Mouse (Mus musculus): ENCODE results near the gene Lypd6b. TPM values are rescaled to one million over a fixed set of nuclear protein-coding genes. Genes with fewer than 3 reads are reported as not detected.
A peak's percentile ranks its signal among the peaks of the same experiment; 100 is the strongest.

Lypd6b gene
- polyA plus RNA-seq, 1 experiment from 2014 or later: 3.9 TPM

DNA sequence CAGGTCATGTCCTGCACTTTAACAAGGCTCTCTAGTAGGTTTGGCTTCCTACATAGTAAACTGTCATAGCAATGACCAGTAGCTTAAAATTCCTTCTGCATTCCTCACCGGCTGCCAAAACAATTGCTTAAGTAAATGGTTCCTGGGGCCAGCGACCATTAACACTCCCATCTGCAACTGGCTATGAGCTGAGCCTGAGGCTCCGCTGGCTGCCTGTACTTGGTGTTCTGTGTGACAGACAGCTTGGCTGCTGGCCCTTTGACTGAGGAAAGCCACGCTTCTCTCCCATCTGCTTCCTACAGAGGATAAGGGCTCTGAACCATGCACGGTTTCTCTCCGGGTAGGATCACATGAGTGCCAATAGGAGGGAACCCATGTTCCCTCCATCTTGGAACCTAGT is 53.1 kb downstream of the Lypd6b start:
- no peaks in the 10 kb centered on the region for H3K27me3 ChIP-seq (replicated peaks; ENCODE audit: low read depth, poor library complexity, severe bottlenecking)
- no peak overlapping the region; the same call in 1 of the 2 replicates for H3K27ac ChIP-seq (replicated peaks)
- DNase-seq (ENCODE audit: low spot score): peak; percentile 55
- 48% methylated on average over 6 of the region's 6 CpGs for WGBS
- H3K36me3 ChIP-seq (replicated peaks): no peaks in the 10 kb centered on the region
- no peaks in the 10 kb centered on the region for H3K9me3 ChIP-seq
- H3K4me3 ChIP-seq: no peak overlapping the region
- peaks cover 36% of the 10 kb centered on the region for H3K4me1 ChIP-seq

GRCm38 (mm10) chr2:49841089-49841488 is 53.6 kb downstream of the Lypd6b start:
- DNase-seq (ENCODE audit: low spot score): no peak
- H3K9me3 ChIP-seq: no peaks in the 10 kb centered on the region
- peaks cover 37% of the 10 kb centered on the region for H3K4me1 ChIP-seq
- H3K27ac ChIP-seq (replicated peaks): no peak overlapping the region
- 93% methylated on average over 5 of the region's 5 CpGs for WGBS
- no peaks in the 10 kb centered on the region for H3K36me3 ChIP-seq (replicated peaks)
- H3K4me3 ChIP-seq: no peak overlapping the region
- no peaks in the 10 kb centered on the region for H3K27me3 ChIP-seq (replicated peaks; ENCODE audit: low read depth, poor library complexity, severe bottlenecking)

DNA sequence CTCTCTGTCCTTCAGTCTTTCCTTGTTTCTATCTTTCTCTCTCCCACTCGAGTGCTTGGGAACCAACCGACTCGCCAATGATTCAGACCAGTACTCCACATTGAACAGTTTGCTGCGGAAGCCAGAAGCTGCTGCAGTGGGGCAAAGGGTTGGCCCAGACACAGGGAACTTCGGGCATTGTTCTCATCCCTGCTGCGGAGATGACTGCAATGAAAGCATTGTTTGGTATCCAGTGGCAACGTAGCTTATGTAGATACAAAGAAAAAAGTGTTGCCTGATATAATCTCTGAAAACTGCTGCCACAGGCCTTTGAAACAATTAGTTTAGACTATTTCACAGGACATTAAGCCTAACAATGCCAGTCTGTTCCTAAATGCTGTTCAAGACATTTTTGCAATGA is 57.6 kb downstream of the Lypd6b start:
- no peak overlapping the region for H3K27ac ChIP-seq (replicated peaks)

DNA sequence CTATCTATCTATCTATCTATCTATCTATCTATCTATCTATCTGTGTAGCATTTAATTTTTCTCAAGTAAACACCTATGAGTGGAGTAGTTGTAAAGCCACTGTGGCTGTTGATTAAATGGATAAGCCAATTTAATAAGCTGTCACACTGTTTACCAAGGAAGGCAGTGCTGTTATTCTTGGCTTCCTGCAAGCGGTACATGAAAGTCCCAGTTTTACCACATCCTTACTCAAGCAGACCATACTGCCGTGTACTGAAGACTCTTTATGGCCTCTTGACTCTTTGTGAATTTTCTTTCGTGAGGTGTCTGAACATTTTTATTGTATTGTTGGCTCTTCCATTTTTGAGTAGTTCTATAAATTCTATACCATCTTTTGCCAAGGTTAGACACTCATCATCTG is 58.6 kb downstream of the Lypd6b start:
- no peaks in the 10 kb centered on the region for H3K36me3 ChIP-seq (replicated peaks)
- peaks cover 10% of the 10 kb centered on the region; the same call in 1 of the 2 replicates for H3K4me1 ChIP-seq
- H3K27me3 ChIP-seq (replicated peaks; ENCODE audit: low read depth, poor library complexity, severe bottlenecking): no peaks in the 10 kb centered on the region
- no peak overlapping the region for H3K27ac ChIP-seq (replicated peaks)
- no peak overlapping the region for H3K4me3 ChIP-seq
- DNase-seq (ENCODE audit: low spot score): no peak
- WGBS: 87% methylated on average over 3 of the region's 3 CpGs
- H3K9me3 ChIP-seq: no peaks in the 10 kb centered on the region

More for the DNA sequence above, 57.6 kb downstream of the Lypd6b start:
- no peaks in the 10 kb centered on the region for H3K36me3 ChIP-seq (replicated peaks)
- no peaks in the 10 kb centered on the region for H3K9me3 ChIP-seq
- H3K4me3 ChIP-seq: no peak overlapping the region
- WGBS: 63% methylated on average over 7 of the region's 7 CpGs
- DNase-seq (ENCODE audit: low spot score): no peak
- H3K4me1 ChIP-seq: peaks cover 18% of the 10 kb centered on the region
- no peaks in the 10 kb centered on the region for H3K27me3 ChIP-seq (replicated peaks; ENCODE audit: low read depth, poor library complexity, severe bottlenecking)

GRCm38 (mm10) chr2:49846880-49847279 is 59.4 kb downstream of the Lypd6b start:
- Histone ChIP-seq H3K36me3 (replicated peaks) (no peaks in the 10 kb centered on the region), H3K9me3 (no peaks in the 10 kb centered on the region), H3K27ac (replicated peaks) (no peak overlapping the region), H3K27me3 (replicated peaks; ENCODE audit: low read depth, poor library complexity, severe bottlenecking) (no peaks in the 10 kb centered on the region), H3K4me1 (peaks cover 10% of the 10 kb centered on the region; the same call in 1 of the 2 replicates), H3K4me3 (no peak overlapping the region)
- DNase-seq (ENCODE audit: low spot score): no peak
- WGBS: 94% methylated on average over 3 of the region's 3 CpGs

GRCm38 (mm10) chr2:49847831-49848230 is 60.3 kb downstream of the Lypd6b start:
- H3K36me3 ChIP-seq (replicated peaks): no peaks in the 10 kb centered on the region
- no peak for DNase-seq (ENCODE audit: low spot score)
- WGBS: 68% methylated on average over 2 of the region's 2 CpGs

GRCm38 (mm10) chr2:49849771-49850170 is 62.3 kb downstream of the Lypd6b start:
- H3K36me3 ChIP-seq (replicated peaks): no peaks in the 10 kb centered on the region
- H3K27me3 ChIP-seq (replicated peaks; ENCODE audit: low read depth, poor library complexity, severe bottlenecking): no peaks in the 10 kb centered on the region
- H3K27ac ChIP-seq (replicated peaks): no peak overlapping the region
- H3K9me3 ChIP-seq: no peaks in the 10 kb centered on the region
- peaks cover 9% of the 10 kb centered on the region; the same call in 1 of the 2 replicates for H3K4me1 ChIP-seq
- WGBS: 98% methylated on average over 1 of the region's 1 CpGs
- no peak overlapping the region for H3K4me3 ChIP-seq
- DNase-seq (ENCODE audit: low spot score): no peak

More at GRCm38 (mm10) chr2:49847831-49848230, 60.3 kb downstream of the Lypd6b start:
- Histone ChIP-seq H3K4me1 (peaks cover 10% of the 10 kb centered on the region; the same call in 1 of the 2 replicates), H3K27me3 (replicated peaks; ENCODE audit: low read depth, poor library complexity, severe bottlenecking) (no peaks in the 10 kb centered on the region), H3K27ac (replicated peaks) (no peak overlapping the region), H3K4me3 (no peak overlapping the region), H3K9me3 (no peaks in the 10 kb centered on the region)

DNA sequence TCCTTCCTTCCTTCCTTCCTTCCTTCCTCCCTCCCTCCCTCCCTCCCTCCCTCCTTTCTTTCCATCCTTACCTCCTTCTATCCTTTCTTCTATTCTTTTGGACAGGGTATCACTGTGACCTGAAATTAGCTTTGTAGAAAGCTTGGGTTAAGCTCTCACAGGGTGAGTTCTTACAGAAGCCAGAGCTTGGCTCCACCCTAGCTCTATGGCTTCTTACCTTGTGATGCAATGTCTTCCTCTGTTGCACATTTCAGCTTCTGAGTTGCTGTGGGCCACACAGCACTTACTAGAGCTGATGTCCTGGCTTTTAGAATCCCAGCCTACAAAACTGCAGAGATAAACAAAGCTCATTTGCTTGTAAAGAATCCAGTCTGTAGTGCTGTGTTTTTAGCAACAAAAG is 64.5 kb downstream of the Lypd6b start:
- Histone ChIP-seq H3K36me3 (replicated peaks) (no peaks in the 10 kb centered on the region), H3K27me3 (replicated peaks; ENCODE audit: low read depth, poor library complexity, severe bottlenecking) (no peaks in the 10 kb centered on the region), H3K27ac (replicated peaks) (no peak overlapping the region), H3K9me3 (no peaks in the 10 kb centered on the region), H3K4me1 (no peaks in the 10 kb centered on the region), H3K4me3 (no peak overlapping the region)
- no peak for DNase-seq (ENCODE audit: low spot score)

DNA sequence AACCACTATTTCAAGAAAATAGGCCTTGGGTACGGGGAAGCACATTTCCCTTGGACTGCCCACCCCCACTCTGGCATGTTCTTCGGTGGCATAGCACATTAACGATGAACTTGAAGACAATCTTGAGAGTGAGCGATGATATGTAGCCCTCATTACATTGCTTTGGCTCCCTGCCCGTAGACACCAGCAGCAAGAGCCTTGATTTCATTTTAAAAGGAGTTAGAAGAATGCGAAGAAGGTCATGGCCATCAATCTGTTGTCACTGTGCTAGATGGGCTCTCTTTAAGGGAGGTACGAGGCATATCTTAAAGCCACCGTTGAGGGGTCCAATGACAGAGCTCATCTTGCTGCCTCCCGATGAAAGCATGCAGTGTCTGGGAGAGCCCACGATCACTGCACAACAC is 68.7 kb downstream of the Lypd6b start:
- no peak for DNase-seq (ENCODE audit: low spot score)
- no peaks in the 10 kb centered on the region for H3K27me3 ChIP-seq (replicated peaks; ENCODE audit: low read depth, poor library complexity, severe bottlenecking)
- no peaks in the 10 kb centered on the region for H3K9me3 ChIP-seq
- H3K4me3 ChIP-seq: no peak overlapping the region
- no peak overlapping the region for H3K27ac ChIP-seq (replicated peaks)
- peaks cover 7% of the 10 kb centered on the region; the same call in 1 of the 2 replicates for H3K4me1 ChIP-seq
- H3K36me3 ChIP-seq (replicated peaks): no peaks in the 10 kb centered on the region
- 88% methylated on average over 10 of the region's 10 CpGs for WGBS

DNA sequence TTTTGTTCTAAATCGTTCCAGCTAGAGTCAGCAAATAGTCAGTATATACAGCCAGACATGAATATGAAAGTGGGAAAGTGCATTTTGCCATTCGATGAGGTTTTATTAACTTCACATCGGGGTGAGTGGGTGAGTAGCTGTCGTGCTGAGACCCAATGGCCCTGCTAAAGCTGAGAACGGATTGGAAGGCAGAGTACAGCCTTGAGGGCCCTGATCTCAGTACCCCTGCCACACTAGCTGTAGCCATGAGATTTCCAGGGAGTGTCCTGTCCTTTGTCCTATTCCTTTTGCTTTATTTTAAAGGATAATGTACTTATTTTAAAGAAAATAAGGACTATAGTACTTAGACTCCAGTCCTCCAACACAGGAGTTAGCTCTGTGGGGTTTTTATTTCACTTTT is 69.1 kb downstream of the Lypd6b start:
- 84% methylated on average over 5 of the region's 5 CpGs for WGBS
- no peak for DNase-seq (ENCODE audit: low spot score)

GRCm38 (mm10) chr2:49860219-49860962 is 72.9 kb downstream of the Lypd6b start:
- Histone ChIP-seq H3K36me3 (replicated peaks) (no peaks in the 10 kb centered on the region), H3K9me3 (no peaks in the 10 kb centered on the region), H3K4me3 (0 out of 2 replicates have a peak overlapping the region, but pooled peaks have one; percentile 3), H3K27me3 (replicated peaks; ENCODE audit: low read depth, poor library complexity, severe bottlenecking) (peaks cover 8% of the 10 kb centered on the region; the same call in 1 of the 2 replicates), H3K4me1 (peaks cover 9% of the 10 kb centered on the region; the same call in 1 of the 2 replicates), H3K27ac (replicated peaks) (no peak overlapping the region)
- DNase-seq (ENCODE audit: low spot score): no peak
- WGBS: 50% methylated on average over 11 of the region's 11 CpGs

More for the DNA sequence above, 69.1 kb downstream of the Lypd6b start:
- H3K27ac ChIP-seq (replicated peaks): no peak overlapping the region
- H3K27me3 ChIP-seq (replicated peaks; ENCODE audit: low read depth, poor library complexity, severe bottlenecking): no peaks in the 10 kb centered on the region
- no peak overlapping the region for H3K4me3 ChIP-seq
- H3K4me1 ChIP-seq: peaks cover 9% of the 10 kb centered on the region; the same call in 1 of the 2 replicates
- H3K9me3 ChIP-seq: no peaks in the 10 kb centered on the region
- no peaks in the 10 kb centered on the region for H3K36me3 ChIP-seq (replicated peaks)

GRCm38 (mm10) chr2:49860969-49861592 is 73.6 kb downstream of the Lypd6b start:
- H3K27me3 ChIP-seq (replicated peaks; ENCODE audit: low read depth, poor library complexity, severe bottlenecking): peaks cover 8% of the 10 kb centered on the region; the same call in 1 of the 2 replicates
- 25% methylated on average over 10 of the region's 12 CpGs for WGBS
- H3K27ac ChIP-seq (replicated peaks): no peak overlapping the region
- H3K4me3 ChIP-seq: 0 out of 2 replicates have a peak overlapping the region, but pooled peaks have one; percentile 3
- peaks cover 9% of the 10 kb centered on the region; the same call in 1 of the 2 replicates for H3K4me1 ChIP-seq
- no peaks in the 10 kb centered on the region for H3K9me3 ChIP-seq
- DNase-seq (ENCODE audit: low spot score): no peak
- no peaks in the 10 kb centered on the region for H3K36me3 ChIP-seq (replicated peaks)

DNA sequence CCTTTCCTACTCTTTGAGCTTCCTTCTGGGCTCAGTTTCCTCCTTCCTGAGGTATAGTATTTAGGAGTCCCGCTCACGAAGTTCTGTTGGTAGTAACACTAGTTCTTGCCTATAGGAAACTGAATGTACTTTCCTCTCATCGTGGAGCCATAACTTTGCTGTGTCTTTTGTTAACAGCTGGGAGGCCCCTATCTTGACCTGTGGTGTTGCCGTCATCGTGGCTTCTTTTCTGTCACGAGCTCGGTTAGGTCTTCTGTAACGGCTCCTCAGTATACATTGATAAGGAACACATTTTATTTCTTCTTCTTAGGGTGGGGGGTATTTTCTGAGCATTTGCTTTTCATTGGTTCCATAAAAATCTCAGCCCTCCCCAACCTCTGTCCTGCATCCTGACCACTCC is 74.2 kb downstream of the Lypd6b start:
- no peak overlapping the region for H3K27ac ChIP-seq (replicated peaks)
- no peaks in the 10 kb centered on the region for H3K36me3 ChIP-seq (replicated peaks)
- H3K4me3 ChIP-seq: no peak overlapping the region
- peaks cover 9% of the 10 kb centered on the region; the same call in 1 of the 2 replicates for H3K4me1 ChIP-seq
- no peak for DNase-seq (ENCODE audit: low spot score)
- H3K27me3 ChIP-seq (replicated peaks; ENCODE audit: low read depth, poor library complexity, severe bottlenecking): peaks cover 8% of the 10 kb centered on the region; the same call in 1 of the 2 replicates
- WGBS: 72% methylated on average over 8 of the region's 8 CpGs
- no peaks in the 10 kb centered on the region for H3K9me3 ChIP-seq
